Mouse (Mus musculus) ES-Bruce4 (cell line): ENCODE measurements around the gene Doc2g.

ENCODE experiments used
- CTCF ChIP-seq: IDR thresholded peaks from one replicate; pipeline ENCODE4 v1.8.1; 2011; ENCODE audit warnings: low read depth, low read length
- EP300 ChIP-seq: IDR thresholded peaks from 2 replicates; pipeline ENCODE4 v1.6.1; 2011; ENCODE audit warnings: low read depth, low read length; ENCODE audit not compliant: insufficient read depth

- no peak for TF ChIP-seq CTCF
- no peak for TF ChIP-seq EP300
These were observed 6.4 kb upstream of the Doc2g start for GRCm38 (mm10) chr19:3996747-3997146.
